Mouse (Mus musculus) heart, postnatal 10 days (tissue): ENCODE measurements around the gene Sirt1. TPM values are rescaled to one million over a fixed set of nuclear protein-coding genes. Genes with fewer than 3 reads are reported as not detected.
"Not testable (repeated sequence)": the region's sequence is repeated elsewhere in the genome, so short reads cannot be mapped to it uniquely, and the experiment has no call there.

ENCODE experiments used
- DNase-seq, 2 experiments: peaks; one replicate each; pipeline ENCODE4 v3.0.0; 2021
- intact Hi-C: fragments of 180-260 bp; cut with DNase I; formaldehyde crosslinking; loops from one replicate; pipeline ENCODE4 v1.15.1; 2025
- total RNA-seq, 2 experiments: library from RNA; stranded (reverse); gene quantifications; 2 replicates each; pipeline ENCODE4 v1.2.3; 2021

Sirt1 gene
- total RNA-seq = 10 to 100 TPM; 12.4 to 14.2 TPM

- intact Hi-C loops = loop anchor here (2.0 to 5.0 kb wide), 2 partner anchors 43 to 139 kb away; partner anchors contain the start of gene Herc4
- peak; percentile 5 to 15 for DNase-seq
These were observed at the start of gene Sirt1 for GRCm38 (mm10) chr10:63381498-63382280. Gene Sirt1, minus strand, starts transcription at chr10:63381704.

- intact Hi-C loops = loop anchor here (2.0 to 10.0 kb wide), 3 partner anchors 27 to 115 kb away; no protein-coding TSS in a partner anchor
- DNase-seq = peak; percentile 91
These were observed 48.3 kb upstream of the Sirt1 start, which contains the start of gene Ctnna3 for GRCm38 (mm10) chr10:63429785-63430305. Gene Ctnna3, plus strand, starts transcription at chr10:63430098.

- intact Hi-C loops = loop anchor here (2.0 to 10.0 kb wide), 3 partner anchors 27 to 115 kb away; no protein-coding TSS in a partner anchor
- peak; percentile 100 for DNase-seq
These were observed 47.9 kb upstream of the Sirt1 start for GRCm38 (mm10) chr10:63429380-63429779.

GRCm38 (mm10) chr10:63429023-63429340 lies 47.5 kb upstream of the Sirt1 start:
- intact Hi-C loops = loop anchor here (2.0 to 10.0 kb wide), 3 partner anchors 28 to 116 kb away; no protein-coding TSS in a partner anchor
- no peak for DNase-seq

GRCm38 (mm10) chr10:63428243-63429022 lies 46.9 kb upstream of the Sirt1 start:
- DNase-seq = peak; percentile 40 to 60
- intact Hi-C loops = loop anchor here (2.0 to 10.0 kb wide), 3 partner anchors 28 to 116 kb away; no protein-coding TSS in a partner anchor

- DNase-seq = peak in 1 of 2 experiments; percentile 13
- intact Hi-C loops = loop anchor here (10.0 kb wide), 1 partner anchor 118 kb away; no protein-coding TSS in a partner anchor
These were observed 45.6 kb upstream of the Sirt1 start for GRCm38 (mm10) chr10:63427146-63427545.

- intact Hi-C loops = loop anchor here (5.0 to 10.0 kb wide), 2 partner anchors 120 to 158 kb away; no protein-coding TSS in a partner anchor
- DNase-seq = peak; percentile 42 to 58
These were observed 42.9 kb upstream of the Sirt1 start for GRCm38 (mm10) chr10:63424475-63424814.

- intact Hi-C loops = loop anchor here (5.0 to 10.0 kb wide), 2 partner anchors 121 to 158 kb away; no protein-coding TSS in a partner anchor
- DNase-seq = no peak
These were observed 42.3 kb upstream of the Sirt1 start for GRCm38 (mm10) chr10:63423591-63424474.

- DNase-seq = peak; percentile 8 to 35
- intact Hi-C loops = loop anchor here (5.0 to 10.0 kb wide), 2 partner anchors 122 to 160 kb away; no protein-coding TSS in a partner anchor
These were observed 41.2 kb upstream of the Sirt1 start for GRCm38 (mm10) chr10:63422736-63422992.

GRCm38 (mm10) chr10:63421739-63422735 lies 40.5 kb upstream of the Sirt1 start, which contains the start of gene Gm7075:
Gene Gm7075, minus strand, starts transcription at chr10:63421789.
- peak; percentile 32 to 63 for DNase-seq

GRCm38 (mm10) chr10:63417061-63417460 lies 35.6 kb upstream of the Sirt1 start:
- DNase-seq = no peak
- intact Hi-C loops = no loop called here

More at GRCm38 (mm10) chr10:63421739-63422735, 40.5 kb upstream of the Sirt1 start, which contains the start of gene Gm7075:
- intact Hi-C loops = loop anchor here (5.0 to 10.0 kb wide), 2 partner anchors 123 to 160 kb away; no protein-coding TSS in a partner anchor

- no peak for DNase-seq
- intact Hi-C loops = no loop called here
These were observed 34.3 kb upstream of the Sirt1 start for GRCm38 (mm10) chr10:63415850-63416249.

GRCm38 (mm10) chr10:63415287-63415686 lies 33.8 kb upstream of the Sirt1 start:
- DNase-seq = no peak
- intact Hi-C loops = no loop called here

- DNase-seq = no peak
- intact Hi-C loops = no loop called here
These were observed 31.3 kb upstream of the Sirt1 start for GRCm38 (mm10) chr10:63412756-63413155.

- intact Hi-C loops, DNase-seq: not testable (repeated sequence)
These were observed 30.2 kb upstream of the Sirt1 start for GRCm38 (mm10) chr10:63411674-63412073.

GRCm38 (mm10) chr10:63410162-63410956 lies 28.9 kb upstream of the Sirt1 start:
- DNase-seq = no peak
- intact Hi-C loops = no loop called here

- no peak for DNase-seq
These were observed 22.1 kb upstream of the Sirt1 start for GRCm38 (mm10) chr10:63403636-63404035.

More at GRCm38 (mm10) chr10:63403636-63404035, 22.1 kb upstream of the Sirt1 start:
- intact Hi-C loops = no loop called here
